Comparison of ENCODE assay signal across 9 mouse cellular contexts in genomic region chrX:73815072-73815471, GRCm38 (mm10). TPM values are rescaled to one million over a fixed set of nuclear protein-coding genes. Genes with fewer than 3 reads are reported as not detected.
DNase-seq lines count a peak whose midpoint lies in the region; ATAC-seq lines count a peak whose summit lies in the region.
"Had no signal": no experiment of that assay in that cellular context is flagged by ENCODE, and none has a peak within 500 bp of the region (broad histone marks: within the 10 kb centered on the region; RNA-seq: fewer than 3 reads in every experiment).

No protein-coding gene starts in this region.

- H3K9me3 ChIP-seq in lung, embryonic 15.5 days: no peaks in the 10 kb centered on the region
- no peaks in the 10 kb centered on the region for H3K9me3 ChIP-seq in forebrain, embryonic 11.5 days (ENCODE audit: control insufficient read depth, low read length)
- H3K9me3 ChIP-seq in limb, embryonic 13.5 days: no peaks in the 10 kb centered on the region
- no peaks in the 10 kb centered on the region for H3K9me3 ChIP-seq in stomach, embryonic 16.5 days (replicated peaks; ENCODE audit: control insufficient read depth, low read length)

- DNase-seq in lung, adult 18-20 months: no peak
- peak; percentile 60 for DNase-seq in forebrain, embryonic 11.5 days (ENCODE audit: low spot score)
- DNase-seq in adrenal gland, postnatal 25 days: no peak
- DNase-seq in spleen, postnatal 14 days (ENCODE audit: low spot score in 2 of 2): no peak
- no peak for DNase-seq in heart, adult 11 months
- DNase-seq: gastrocnemius, postnatal 10 days had no signal

- H3K9ac ChIP-seq in lung, embryonic 15.5 days: peak overlapping the region; percentile 32; the same call in 1 of the 2 replicates
- H3K9ac ChIP-seq in forebrain, embryonic 11.5 days (ENCODE audit: low read length): peak overlapping the region; percentile 71
- H3K9ac ChIP-seq in limb, embryonic 13.5 days: peak overlapping the region; percentile 65
- peak overlapping the region; percentile 58; the same call in 1 of the 2 replicates for H3K9ac ChIP-seq in stomach, embryonic 16.5 days (ENCODE audit: low read length)

- H3K27me3 ChIP-seq in lung, embryonic 15.5 days: no peaks in the 10 kb centered on the region
- H3K27me3 ChIP-seq in forebrain, embryonic 11.5 days (ENCODE audit: control insufficient read depth, insufficient read depth, low read length): no peaks in the 10 kb centered on the region
- H3K27me3 ChIP-seq in limb, embryonic 13.5 days: peaks cover 2% of the 10 kb centered on the region; the same call in 1 of the 2 replicates
- no peaks in the 10 kb centered on the region for H3K27me3 ChIP-seq in stomach, embryonic 16.5 days (ENCODE audit: control insufficient read depth, insufficient read depth, low read length)

- H3K4me2 ChIP-seq in lung, embryonic 15.5 days: peak overlapping the region; percentile 53
- peak overlapping the region; percentile 49; the same call in 1 of the 2 replicates for H3K4me2 ChIP-seq in forebrain, embryonic 11.5 days (ENCODE audit: low read depth, low read length, severe bottlenecking)
- peak overlapping the region; percentile 53 for H3K4me2 ChIP-seq in limb, embryonic 13.5 days (replicated peaks)
- H3K4me2 ChIP-seq in stomach, embryonic 16.5 days (ENCODE audit: low read depth, low read length): peak overlapping the region; percentile 41

- peak overlapping the region; percentile 30 for H3K4me3 ChIP-seq in lung, embryonic 15.5 days
- peak overlapping the region; percentile 20 for H3K4me3 ChIP-seq in forebrain, embryonic 11.5 days (ENCODE audit: low read depth, low read length)
- H3K4me3 ChIP-seq in limb, embryonic 13.5 days: peak overlapping the region; percentile 38
- peak overlapping the region; percentile 31 for H3K4me3 ChIP-seq in stomach, embryonic 16.5 days (replicated peaks; ENCODE audit: low read length)

- H3K4me1 ChIP-seq in lung, embryonic 15.5 days: no peaks in the 10 kb centered on the region
- no peaks in the 10 kb centered on the region for H3K4me1 ChIP-seq in forebrain, embryonic 11.5 days (replicated peaks; ENCODE audit: control insufficient read depth, insufficient read depth, low read length)
- no peaks in the 10 kb centered on the region for H3K4me1 ChIP-seq in limb, embryonic 13.5 days
- no peaks in the 10 kb centered on the region for H3K4me1 ChIP-seq in stomach, embryonic 16.5 days (ENCODE audit: control insufficient read depth, insufficient read depth, low read length)

- WGBS in lung, embryonic 15.5 days: 19% methylated on average over 14 of the region's 14 CpGs
- 11% methylated on average over 11 of the region's 14 CpGs for WGBS in forebrain, embryonic 11.5 days
- WGBS in limb, embryonic 13.5 days: 4% methylated on average over 14 of the region's 14 CpGs
- 10% methylated on average over 14 of the region's 14 CpGs for WGBS in stomach, embryonic 16.5 days

- H3K36me3 ChIP-seq in lung, embryonic 15.5 days: no peaks in the 10 kb centered on the region
- no peaks in the 10 kb centered on the region for H3K36me3 ChIP-seq in forebrain, embryonic 11.5 days (ENCODE audit: control insufficient read depth, insufficient read depth, low read length)
- no peaks in the 10 kb centered on the region for H3K36me3 ChIP-seq in limb, embryonic 13.5 days
- H3K36me3 ChIP-seq in stomach, embryonic 16.5 days (ENCODE audit: control insufficient read depth, insufficient read depth, low read length): no peaks in the 10 kb centered on the region

- H3K27ac ChIP-seq in lung, embryonic 15.5 days: no peak overlapping the region
- H3K27ac ChIP-seq in forebrain, embryonic 11.5 days (ENCODE audit: low read depth, low read length): no peak overlapping the region
- H3K27ac ChIP-seq in limb, embryonic 13.5 days: no peak overlapping the region
- no peak overlapping the region for H3K27ac ChIP-seq in stomach, embryonic 16.5 days (ENCODE audit: low read length)

- ATAC-seq in lung, embryonic 15.5 days (ENCODE audit: borderline replicate concordance, extremely low read depth, low FRiP score, low TSS enrichment): no peak; the same call in 1 of the 2 replicates
- 0 out of 2 replicates have a peak, but pooled peaks have one; percentile 67 for ATAC-seq in forebrain, embryonic 11.5 days (replicated peaks; ENCODE audit: low FRiP score)
- ATAC-seq in limb, embryonic 13.5 days (ENCODE audit: low FRiP score, low read depth): peak; percentile 64; the same call in 1 of the 2 replicates
- no peak for ATAC-seq in stomach, embryonic 16.5 days (ENCODE audit: insufficient read depth, low FRiP score)

RNA-seq across cellular contexts. Expression of gene Pdzd4, which starts 9.7 kb away (rescaled TPM):
- polyA plus RNA-seq in lung, embryonic 15.5 days (2015; fragmentation: Nextera tagmentation; extraction: Ambion mirVana): 0.47 and 0.67 TPM in 2 replicates
- 1.3 and 1.9 TPM in 2 replicates for polyA plus RNA-seq in forebrain, embryonic 11.5 days (2014; fragmentation: Nextera tagmentation; extraction: Ambion mirVana)
- polyA plus RNA-seq in limb, embryonic 13.5 days (2015; fragmentation: Nextera tagmentation; extraction: Ambion mirVana): 1.2 and 1.6 TPM in 2 replicates
- 0.69 and 0.96 TPM in 2 replicates for polyA plus RNA-seq in stomach, embryonic 16.5 days (2015; fragmentation: Nextera tagmentation; extraction: Ambion mirVana)
- total RNA-seq in adrenal gland, postnatal 25 days (2021): 3.1 and 4.6 TPM in 2 replicates

RNA-seq across cellular contexts. Expression of gene Ssr4, which starts 28.2 kb away (rescaled TPM):
- 178 and 183 TPM in 2 replicates for polyA plus RNA-seq in lung, embryonic 15.5 days (2015; fragmentation: Nextera tagmentation; extraction: Ambion mirVana)
- 109 and 120 TPM in 2 replicates for polyA plus RNA-seq in forebrain, embryonic 11.5 days (2014; fragmentation: Nextera tagmentation; extraction: Ambion mirVana)
- polyA plus RNA-seq in limb, embryonic 13.5 days (2015; fragmentation: Nextera tagmentation; extraction: Ambion mirVana): 182 TPM in 2 replicates
- polyA plus RNA-seq in stomach, embryonic 16.5 days (2015; fragmentation: Nextera tagmentation; extraction: Ambion mirVana): 248 and 275 TPM in 2 replicates
- 145 and 162 TPM in 2 replicates for total RNA-seq in adrenal gland, postnatal 25 days (2021)

RNA-seq across cellular contexts. Expression of gene Idh3g, which starts 28.4 kb away (rescaled TPM):
- 225 and 230 TPM in 2 replicates for polyA plus RNA-seq in lung, embryonic 15.5 days (2015; fragmentation: Nextera tagmentation; extraction: Ambion mirVana)
- polyA plus RNA-seq in forebrain, embryonic 11.5 days (2014; fragmentation: Nextera tagmentation; extraction: Ambion mirVana): 170 and 190 TPM in 2 replicates
- polyA plus RNA-seq in limb, embryonic 13.5 days (2015; fragmentation: Nextera tagmentation; extraction: Ambion mirVana): 200 and 206 TPM in 2 replicates
- polyA plus RNA-seq in stomach, embryonic 16.5 days (2015; fragmentation: Nextera tagmentation; extraction: Ambion mirVana): 197 and 209 TPM in 2 replicates
- 378 and 448 TPM in 2 replicates for total RNA-seq in adrenal gland, postnatal 25 days (2021)

RNA-seq across cellular contexts. Expression of gene Srpk3, which starts 40.9 kb away (rescaled TPM):
- 3.7 and 5.4 TPM in 2 replicates for polyA plus RNA-seq in lung, embryonic 15.5 days (2015; fragmentation: Nextera tagmentation; extraction: Ambion mirVana)
- polyA plus RNA-seq in forebrain, embryonic 11.5 days (2014; fragmentation: Nextera tagmentation; extraction: Ambion mirVana): 1.1 and 1.8 TPM in 2 replicates
- 23.8 and 25.7 TPM in 2 replicates for polyA plus RNA-seq in limb, embryonic 13.5 days (2015; fragmentation: Nextera tagmentation; extraction: Ambion mirVana)
- 4.8 and 15.1 TPM in 2 replicates for polyA plus RNA-seq in stomach, embryonic 16.5 days (2015; fragmentation: Nextera tagmentation; extraction: Ambion mirVana)
- 0.43 and 0.52 TPM in 2 replicates for total RNA-seq in adrenal gland, postnatal 25 days (2021)

RNA-seq across cellular contexts. Expression of gene Plxnb3, which starts 58.2 kb away (rescaled TPM):
- 0.30 and 0.67 TPM in 2 replicates for polyA plus RNA-seq in lung, embryonic 15.5 days (2015; fragmentation: Nextera tagmentation; extraction: Ambion mirVana)
- polyA plus RNA-seq in forebrain, embryonic 11.5 days (2014; fragmentation: Nextera tagmentation; extraction: Ambion mirVana): 0.07 and 0.11 TPM in 2 replicates
- polyA plus RNA-seq in limb, embryonic 13.5 days (2015; fragmentation: Nextera tagmentation; extraction: Ambion mirVana): 0.37 and 0.48 TPM in 2 replicates
- 0.77 and 1.1 TPM in 2 replicates for polyA plus RNA-seq in stomach, embryonic 16.5 days (2015; fragmentation: Nextera tagmentation; extraction: Ambion mirVana)
- 0.52 and 0.57 TPM in 2 replicates for total RNA-seq in adrenal gland, postnatal 25 days (2021)

Comparison
In these comparisons a context has a peak if more than half of its experiments do, and no peak if none do; other contexts are left out.
1. ATAC-seq: peak in forebrain, embryonic 11.5 days (single experiment) and limb, embryonic 13.5 days (single experiment); none in lung, embryonic 15.5 days (single experiment) and stomach, embryonic 16.5 days (single experiment).
2. Peak in every context shown above with its lines, with median percentiles within 50 percentile points of each other: H3K4me2 ChIP-seq, H3K4me3 ChIP-seq and H3K9ac ChIP-seq.